Mouse (Mus musculus): ENCODE data around the gene Lce3c. TPM values are rescaled to one million over a fixed set of nuclear protein-coding genes. Genes with fewer than 3 reads are reported as not detected.

Gene Lce3c
- polyA plus RNA-seq, 1 experiment from 2014 or later, result not detected

GRCm38 (mm10) chr3:92957090-92957489, 12.8 kb downstream of the Lce3c start, which contains the start of gene Lce3d:
Lce3d (plus strand) TSS chr3:92957390.
- WGBS, result 88% methylated on average over 1 of the region's 1 CpGs
- ATAC-seq (ENCODE audit: insufficient read depth, low FRiP score, low TSS enrichment) (no peak), DNase-seq (ENCODE audit: low spot score) (no peak)
- no peaks in the 10 kb centered on the region for H3K4me1 ChIP-seq (ENCODE audit: control insufficient read depth, insufficient read depth, low read length)
- no peaks in the 10 kb centered on the region for H3K9me3 ChIP-seq (ENCODE audit: control insufficient read depth, low read length)
- H3K36me3 ChIP-seq (ENCODE audit: control insufficient read depth, insufficient read depth, low read length), result no peaks in the 10 kb centered on the region
- H3K9ac ChIP-seq (ENCODE audit: low read length), result no peak within 1 kb of the TSS
- H3K27ac ChIP-seq (ENCODE audit: low read depth, low read length), result no peak within 1 kb of the TSS
- no peaks in the 10 kb centered on the region for H3K27me3 ChIP-seq (ENCODE audit: control insufficient read depth, insufficient read depth, low read length)
- no peak within 1 kb of the TSS for H3K4me2 ChIP-seq (ENCODE audit: low read depth)
- no peak within 1 kb of the TSS for H3K4me3 ChIP-seq (ENCODE audit: low read depth, low read length)

- Histone ChIP-seq H3K9ac (ENCODE audit: low read length) (no peak within 1 kb of the TSS), H3K4me2 (ENCODE audit: low read depth) (no peak within 1 kb of the TSS), H3K36me3 (ENCODE audit: control insufficient read depth, insufficient read depth, low read length) (no peaks in the 10 kb centered on the region), H3K4me1 (ENCODE audit: control insufficient read depth, insufficient read depth, low read length) (no peaks in the 10 kb centered on the region), H3K4me3 (ENCODE audit: low read depth, low read length) (no peak within 1 kb of the TSS), H3K27ac (ENCODE audit: low read depth, low read length) (no peak within 1 kb of the TSS), H3K27me3 (ENCODE audit: control insufficient read depth, insufficient read depth, low read length) (no peaks in the 10 kb centered on the region), H3K9me3 (ENCODE audit: control insufficient read depth, low read length) (no peaks in the 10 kb centered on the region)
- ATAC-seq (ENCODE audit: insufficient read depth, low FRiP score, low TSS enrichment), result no peak
- 99% methylated on average over 2 of the region's 2 CpGs for WGBS
- no peak for DNase-seq (ENCODE audit: low spot score)
Observed at GRCm38 (mm10) chr3:92966761-92967160, 22.5 kb downstream of the Lce3c start, which contains the start of gene Lce3e. Lce3e (plus strand) TSS chr3:92967061.

- no peak overlapping the region for H3K9ac ChIP-seq (ENCODE audit: low read length)
- DNase-seq (ENCODE audit: low spot score), result no peak
- H3K36me3 ChIP-seq (ENCODE audit: control insufficient read depth, insufficient read depth, low read length), result no peaks in the 10 kb centered on the region
- WGBS, result 91% methylated on average over 2 of the region's 2 CpGs
- no peak overlapping the region for H3K4me3 ChIP-seq (ENCODE audit: low read depth, low read length)
- H3K4me2 ChIP-seq (ENCODE audit: low read depth), result no peak overlapping the region
- ATAC-seq (ENCODE audit: insufficient read depth, low FRiP score, low TSS enrichment), result no peak
- H3K27ac ChIP-seq (ENCODE audit: low read depth, low read length), result no peak overlapping the region
- no peaks in the 10 kb centered on the region for H3K27me3 ChIP-seq (ENCODE audit: control insufficient read depth, insufficient read depth, low read length)
- no peaks in the 10 kb centered on the region for H3K9me3 ChIP-seq (ENCODE audit: control insufficient read depth, low read length)
- H3K4me1 ChIP-seq (ENCODE audit: control insufficient read depth, insufficient read depth, low read length), result no peaks in the 10 kb centered on the region
Observed at GRCm38 (mm10) chr3:92978484-92978883, 34.2 kb downstream of the Lce3c start.

GRCm38 (mm10) chr3:92991926-92992325, 47.6 kb downstream of the Lce3c start, which contains the start of gene Lce3f:
Lce3f (plus strand) TSS chr3:92992226.
- no peaks in the 10 kb centered on the region for H3K36me3 ChIP-seq (ENCODE audit: control insufficient read depth, insufficient read depth, low read length)
- H3K27ac ChIP-seq (ENCODE audit: low read depth, low read length), result no peak within 1 kb of the TSS

More at GRCm38 (mm10) chr3:92991926-92992325, 47.6 kb downstream of the Lce3c start, which contains the start of gene Lce3f:
- Histone ChIP-seq H3K9me3 (ENCODE audit: control insufficient read depth, low read length) (no peaks in the 10 kb centered on the region), H3K27me3 (ENCODE audit: control insufficient read depth, insufficient read depth, low read length) (no peaks in the 10 kb centered on the region), H3K9ac (ENCODE audit: low read length) (no peak within 1 kb of the TSS), H3K4me3 (ENCODE audit: low read depth, low read length) (no peak within 1 kb of the TSS), H3K4me2 (ENCODE audit: low read depth) (no peak within 1 kb of the TSS), H3K4me1 (ENCODE audit: control insufficient read depth, insufficient read depth, low read length) (no peaks in the 10 kb centered on the region)
- DNase-seq (ENCODE audit: low spot score), result no peak
- no peak for ATAC-seq (ENCODE audit: insufficient read depth, low FRiP score, low TSS enrichment)

Other genes with a start within 250 kb of the Lce3c start
- gene Lce1e, start 235.4 kb upstream of the Lce3c start, polyA plus RNA-seq (2014; fragmentation: Nextera tagmentation; extraction: Ambion mirVana), result not detected in 2 replicates
- gene Lce1f, start 224.1 kb upstream of the Lce3c start, polyA plus RNA-seq (2014; fragmentation: Nextera tagmentation; extraction: Ambion mirVana), result not detected in 2 replicates
- not detected in 2 replicates for gene Gm38119, start 205.4 kb upstream of the Lce3c start, polyA plus RNA-seq (2014; fragmentation: Nextera tagmentation; extraction: Ambion mirVana)
- gene Lce1g, start 192.1 kb upstream of the Lce3c start, polyA plus RNA-seq (2014; fragmentation: Nextera tagmentation; extraction: Ambion mirVana), result not detected in 2 replicates
- gene Lce1h, start 179.4 kb upstream of the Lce3c start, polyA plus RNA-seq (2014; fragmentation: Nextera tagmentation; extraction: Ambion mirVana), result not detected in 2 replicates
- not detected in 2 replicates for gene Lce1i, start 165.6 kb upstream of the Lce3c start, polyA plus RNA-seq (2014; fragmentation: Nextera tagmentation; extraction: Ambion mirVana)
- gene Lce1j, start 154.0 kb upstream of the Lce3c start, polyA plus RNA-seq (2014; fragmentation: Nextera tagmentation; extraction: Ambion mirVana), result not detected in 2 replicates
- gene Lce1k, start 136.6 kb upstream of the Lce3c start, polyA plus RNA-seq (2014; fragmentation: Nextera tagmentation; extraction: Ambion mirVana), result not detected in 2 replicates
- gene Kprp, start 117.2 kb upstream of the Lce3c start, polyA plus RNA-seq (2014; fragmentation: Nextera tagmentation; extraction: Ambion mirVana), result not detected in 2 replicates
- gene Lce1l, start 93.2 kb upstream of the Lce3c start, polyA plus RNA-seq (2014; fragmentation: Nextera tagmentation; extraction: Ambion mirVana), result not detected in 2 replicates
- gene 2310050C09Rik, start 74.3 kb upstream of the Lce3c start, polyA plus RNA-seq (2014; fragmentation: Nextera tagmentation; extraction: Ambion mirVana), result not detected in 2 replicates
- gene Lce3a, start 18.3 kb upstream of the Lce3c start, polyA plus RNA-seq (2014; fragmentation: Nextera tagmentation; extraction: Ambion mirVana), result not detected in 2 replicates
- not detected in 2 replicates for gene Lce3b, start 11.5 kb upstream of the Lce3c start, polyA plus RNA-seq (2014; fragmentation: Nextera tagmentation; extraction: Ambion mirVana)
- not detected in 2 replicates for gene Lce3d, start 12.9 kb downstream of the Lce3c start, polyA plus RNA-seq (2014; fragmentation: Nextera tagmentation; extraction: Ambion mirVana)
- not detected in 2 replicates for gene Lce3e, start 22.6 kb downstream of the Lce3c start, polyA plus RNA-seq (2014; fragmentation: Nextera tagmentation; extraction: Ambion mirVana)
- gene Lce3f, start 47.7 kb downstream of the Lce3c start, polyA plus RNA-seq (2014; fragmentation: Nextera tagmentation; extraction: Ambion mirVana), result not detected in 2 replicates
- 0.68 TPM in 1 of 2 replicates, not detected in the other for gene Crct1, start 71.2 kb downstream of the Lce3c start, polyA plus RNA-seq (2014; fragmentation: Nextera tagmentation; extraction: Ambion mirVana)
- gene Lce1m, start 74.6 kb downstream of the Lce3c start, polyA plus RNA-seq (2014; fragmentation: Nextera tagmentation; extraction: Ambion mirVana), result not detected in 2 replicates
- not detected in 2 replicates for gene Gm4858, start 124.3 kb downstream of the Lce3c start, polyA plus RNA-seq (2014; fragmentation: Nextera tagmentation; extraction: Ambion mirVana)
- not detected in 2 replicates for gene Crnn, start 200.3 kb downstream of the Lce3c start, polyA plus RNA-seq (2014; fragmentation: Nextera tagmentation; extraction: Ambion mirVana)